Mouse (Mus musculus) intestine, postnatal 0 days (tissue): Measurements from ENCODE around the gene Eif3j1. TPM values are rescaled to one million over a fixed set of nuclear protein-coding genes. Genes with fewer than 3 reads are reported as not detected.
"Not testable (repeated sequence)": the region's sequence is repeated elsewhere in the genome, so short reads cannot be mapped to it uniquely, and the experiment has no call there.

Experiments used
- ATAC-seq: fragments of 200-750 bp; cut with Nextera tagmentation; 2 replicates; pipeline ENCODE4 v1.8.0; 2017; ENCODE audit warnings: mild to moderate bottlenecking, moderate TSS enrichment, moderate library complexity
- H3K27ac ChIP-seq: fragments of 300-500 bp; sonication (generic); 2 replicates; pipeline ENCODE4 v1.5.1; 2014; ENCODE audit warnings: mild to moderate bottlenecking, low read depth, low read length, moderate library complexity
- H3K27me3 ChIP-seq: fragments of 300-500 bp; sonication (generic); replicated peaks from 2 replicates; pipeline ENCODE4 v1.6.1; 2014; ENCODE audit warnings: low read length, mixed read lengths; ENCODE audit not compliant: control insufficient read depth, insufficient read depth
- H3K36me3 ChIP-seq: fragments of 300-500 bp; sonication (generic); 2 replicates; pipeline ENCODE4 v1.6.1; 2014; ENCODE audit warnings: mild to moderate bottlenecking, moderate library complexity; ENCODE audit not compliant: control insufficient read depth, insufficient read depth
- H3K4me1 ChIP-seq: fragments of 300-500 bp; sonication (generic); replicated peaks from 2 replicates; pipeline ENCODE4 v1.6.1; 2014; ENCODE audit warnings: antibody characterized with exemption, low read length, mixed read lengths; ENCODE audit not compliant: control insufficient read depth, insufficient read depth
- H3K4me2 ChIP-seq: fragments of 300-500 bp; sonication (generic); replicated peaks from 2 replicates; pipeline ENCODE4 v1.6.1; 2014; ENCODE audit warnings: low read depth, mild to moderate bottlenecking, moderate library complexity
- H3K4me3 ChIP-seq: fragments of 300-500 bp; sonication (generic); 2 replicates; pipeline ENCODE4 v1.5.1; 2014; ENCODE audit warnings: low read depth, low read length
- H3K9ac ChIP-seq: fragments of 300-500 bp; sonication (generic); 2 replicates; pipeline ENCODE4 v1.6.1; 2014; ENCODE audit warnings: mild to moderate bottlenecking, low read depth, low read length
- H3K9me3 ChIP-seq: fragments of 300-500 bp; sonication (generic); 2 replicates; pipeline ENCODE4 v1.6.1; 2016; ENCODE audit warnings: mixed run types; ENCODE audit not compliant: control insufficient read depth
- CTCF ChIP-seq: sonication (generic); IDR thresholded peaks from 2 replicates; pipeline ENCODE4 v1.5.1; 2016; ENCODE audit warnings: low read depth, mild to moderate bottlenecking, control low read depth, antibody characterized with exemption, moderate library complexity
- WGBS: fragments of 180-500 bp; shearing (Covaris S2); extraction: QIAGEN DNeasy Blood & Tissue Kit; methylation state at CpG from one replicate; pipeline ENCODE4 v1.1.7; 2014; 5-methylcytosine and 5-hydroxymethylcytosine counted together
- polyA plus RNA-seq: library from polyadenylated mRNA; unstranded; fragments of >200 nt; fragmentation: Nextera tagmentation; extraction: Ambion mirVana; gene quantifications from 2 replicates; pipeline ENCODE4 v1.2.1, GENCODE M21; 2015

Eif3j1 gene
- polyA plus RNA-seq, 1 experiment from 2014 or later: 7.9 TPM

- Histone ChIP-seq H3K36me3 (peaks cover 39% of the 10 kb centered on the region), H3K9ac (no peak overlapping the region), H3K9me3 (no peaks in the 10 kb centered on the region), H3K27me3 (no peaks in the 10 kb centered on the region), H3K4me3 (no peak overlapping the region), H3K27ac (no peak overlapping the region), H3K4me1 (peaks cover 2% of the 10 kb centered on the region; the same call in 1 of the 2 replicates), H3K4me2 (0 out of 2 replicates have a peak overlapping the region, but pooled peaks have one; percentile 13)
- ATAC-seq: no peak; the same call in 1 of the 2 replicates
- WGBS: 36% methylated on average over 8 of the region's 8 CpGs
- no peak for TF ChIP-seq CTCF
Measured at GRCm38 (mm10) chr2:122066241-122066640, 37.9 kb downstream of the Eif3j1 start.

GRCm38 (mm10) chr2:122069144-122069912, 41.0 kb downstream of the Eif3j1 start:
- no peak for TF ChIP-seq CTCF
- no peaks in the 10 kb centered on the region for H3K9me3 ChIP-seq
- H3K9ac ChIP-seq: no peak overlapping the region
- ATAC-seq: no peak
- no peak overlapping the region for H3K4me2 ChIP-seq
- H3K27me3 ChIP-seq: no peaks in the 10 kb centered on the region
- H3K36me3 ChIP-seq: peaks cover 46% of the 10 kb centered on the region
- no peak overlapping the region for H3K4me3 ChIP-seq
- 79% methylated on average over 6 of the region's 6 CpGs for WGBS
- peaks cover 2% of the 10 kb centered on the region; the same call in 1 of the 2 replicates for H3K4me1 ChIP-seq
- H3K27ac ChIP-seq: no peak overlapping the region

GRCm38 (mm10) chr2:122069922-122070321, 41.6 kb downstream of the Eif3j1 start:
- H3K9ac ChIP-seq: no peak overlapping the region
- WGBS: 45% methylated on average over 5 of the region's 5 CpGs
- no peaks in the 10 kb centered on the region for H3K9me3 ChIP-seq
- H3K4me1 ChIP-seq: peaks cover 2% of the 10 kb centered on the region; the same call in 1 of the 2 replicates
- no peak overlapping the region for H3K4me3 ChIP-seq
- peak; percentile 82 for TF ChIP-seq CTCF
- no peak overlapping the region for H3K27ac ChIP-seq
- no peak for ATAC-seq
- H3K27me3 ChIP-seq: no peaks in the 10 kb centered on the region
- H3K36me3 ChIP-seq: peaks cover 46% of the 10 kb centered on the region
- no peak overlapping the region for H3K4me2 ChIP-seq

- no peak overlapping the region for H3K9ac ChIP-seq
- H3K4me3 ChIP-seq: no peak overlapping the region
- H3K4me2 ChIP-seq: no peak overlapping the region
- H3K36me3 ChIP-seq: peaks cover 54% of the 10 kb centered on the region
- no peaks in the 10 kb centered on the region for H3K9me3 ChIP-seq
- H3K27ac ChIP-seq: no peak overlapping the region
- WGBS: 19% methylated on average over 7 of the region's 7 CpGs
- no peak for TF ChIP-seq CTCF
- no peaks in the 10 kb centered on the region for H3K27me3 ChIP-seq
- H3K4me1 ChIP-seq: no peaks in the 10 kb centered on the region
- peak; percentile 83 for ATAC-seq
Measured at GRCm38 (mm10) chr2:122081728-122082456, 53.5 kb downstream of the Eif3j1 start.

- no peak for TF ChIP-seq CTCF
- Histone ChIP-seq H3K9ac (no peak overlapping the region), H3K36me3 (peaks cover 43% of the 10 kb centered on the region), H3K4me2 (no peak overlapping the region), H3K9me3 (no peaks in the 10 kb centered on the region), H3K27me3 (no peaks in the 10 kb centered on the region), H3K4me3 (no peak overlapping the region), H3K27ac (no peak overlapping the region), H3K4me1 (no peaks in the 10 kb centered on the region)
- 63% methylated on average over 4 of the region's 4 CpGs for WGBS
- no peak for ATAC-seq
Measured at GRCm38 (mm10) chr2:122086446-122086845, 58.1 kb downstream of the Eif3j1 start.

DNA sequence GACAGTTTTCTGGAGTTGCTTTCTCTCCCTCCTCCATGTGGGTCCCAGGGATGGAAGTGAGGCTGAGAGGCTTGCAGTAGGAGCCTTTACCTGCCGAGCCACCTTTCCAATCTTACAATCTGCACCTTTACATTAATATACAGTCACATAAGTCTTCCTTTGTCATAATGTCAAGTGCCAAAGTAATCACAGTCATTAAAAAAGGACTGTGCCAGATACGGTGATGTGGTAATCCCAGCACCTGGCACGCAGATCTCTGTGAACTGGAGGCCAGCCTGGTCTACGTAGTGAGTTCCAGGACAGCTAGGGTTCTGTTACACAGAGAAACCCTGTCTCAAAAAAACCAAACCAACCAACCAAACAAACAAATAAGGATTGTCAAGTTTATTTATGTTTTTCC, 65.5 kb downstream of the Eif3j1 start:
- H3K4me1 ChIP-seq: no peaks in the 10 kb centered on the region
- H3K4me2 ChIP-seq: no peak overlapping the region
- 91% methylated on average over 4 of the region's 4 CpGs for WGBS
- H3K27ac ChIP-seq: no peak overlapping the region
- TF ChIP-seq CTCF: no peak
- H3K27me3 ChIP-seq: no peaks in the 10 kb centered on the region
- no peak overlapping the region for H3K4me3 ChIP-seq
- H3K9me3 ChIP-seq: no peaks in the 10 kb centered on the region
- ATAC-seq: no peak
- no peak overlapping the region for H3K9ac ChIP-seq
- peaks cover 90% of the 10 kb centered on the region for H3K36me3 ChIP-seq

DNA sequence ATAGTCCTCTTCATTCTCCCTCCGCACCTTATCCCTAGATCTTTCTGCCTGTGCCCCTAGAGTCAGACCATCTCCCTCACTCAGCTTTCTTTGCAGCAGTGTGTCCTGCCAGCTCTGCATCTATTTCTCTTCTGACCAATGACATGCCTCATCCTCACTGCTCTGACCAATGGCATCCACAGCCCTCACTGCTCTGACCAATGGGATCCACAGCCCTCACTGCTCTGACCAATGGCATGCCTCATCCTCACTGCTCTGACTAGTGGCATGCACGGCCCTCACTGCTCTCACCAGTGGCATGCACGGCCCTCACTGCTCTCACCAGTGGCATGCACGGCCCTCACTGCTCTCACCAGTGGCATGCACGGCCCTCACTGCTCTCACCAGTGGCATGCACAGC, 69.3 kb downstream of the Eif3j1 start:
- not testable (repeated sequence) for H3K9me3 ChIP-seq, ATAC-seq, H3K4me3 ChIP-seq, H3K9ac ChIP-seq, H3K27ac ChIP-seq, H3K4me1 ChIP-seq, H3K27me3 ChIP-seq, H3K4me2 ChIP-seq
- WGBS: 76% methylated on average over 5 of the region's 5 CpGs
- H3K36me3 ChIP-seq: peaks cover 88% of the 10 kb centered on the region
